Mouse (Mus musculus): ENCODE measurements at regions not wholly inside any gene's neighbourhood (a gene's known extent, or its start where the extent isn't known, plus 50 kb on each side); places are given as distances from the start of the nearest gene placed in this dataset.

- no peak overlapping the region for H3K27ac ChIP-seq
- H3K36me3 ChIP-seq = no peaks in the 10 kb centered on the region
- 89% methylated on average over 2 of the region's 2 CpGs for WGBS
- no peak overlapping the region for H3K4me3 ChIP-seq
- H3K4me2 ChIP-seq (replicated peaks) = no peak overlapping the region
- no peaks in the 10 kb centered on the region for H3K9me3 ChIP-seq
- H3K4me1 ChIP-seq = no peaks in the 10 kb centered on the region
- H3K27me3 ChIP-seq (replicated peaks) = no peaks in the 10 kb centered on the region
- H3K9ac ChIP-seq = no peak overlapping the region
- no peak for ATAC-seq (ENCODE audit: low FRiP score, low read depth)
Measured at GRCm38 (mm10) chr10:10628236-10628717, 52.9 kb upstream of the Gm10944 start.

GRCm38 (mm10) chr10:10614976-10615762 is 57.1 kb upstream of the Rab32 start:
- Histone ChIP-seq H3K9ac (no peak overlapping the region), H3K4me3 (no peak overlapping the region), H3K36me3 (no peaks in the 10 kb centered on the region), H3K27me3 (replicated peaks) (no peaks in the 10 kb centered on the region), H3K27ac (no peak overlapping the region), H3K9me3 (no peaks in the 10 kb centered on the region), H3K4me2 (replicated peaks) (no peak overlapping the region), H3K4me1 (no peaks in the 10 kb centered on the region)
- ATAC-seq (ENCODE audit: low FRiP score, low read depth) = no peak
- WGBS = 74% methylated on average over 12 of the region's 12 CpGs

- H3K4me3 ChIP-seq = no peak overlapping the region
- H3K9me3 ChIP-seq = no peaks in the 10 kb centered on the region
- no peaks in the 10 kb centered on the region for H3K4me1 ChIP-seq
- no peaks in the 10 kb centered on the region for H3K36me3 ChIP-seq
- no peak overlapping the region for H3K27ac ChIP-seq
- H3K4me2 ChIP-seq (replicated peaks) = no peak overlapping the region
- no peak overlapping the region for H3K9ac ChIP-seq
- ATAC-seq (ENCODE audit: low FRiP score, low read depth) = no peak
- no peaks in the 10 kb centered on the region for H3K27me3 ChIP-seq (replicated peaks)
- WGBS = 87% methylated on average over 3 of the region's 3 CpGs
Measured at GRCm38 (mm10) chr10:10610561-10611345, 52.7 kb upstream of the Rab32 start.

GRCm38 (mm10) chr10:10608626-10609168 is 50.6 kb upstream of the Rab32 start:
- H3K9me3 ChIP-seq = no peaks in the 10 kb centered on the region
- H3K9ac ChIP-seq = no peak overlapping the region
- no peak overlapping the region for H3K4me3 ChIP-seq
- H3K27ac ChIP-seq = no peak overlapping the region
- peak; percentile 72 for ATAC-seq (ENCODE audit: low FRiP score, low read depth)
- no peaks in the 10 kb centered on the region for H3K4me1 ChIP-seq
- no peak overlapping the region for H3K4me2 ChIP-seq (replicated peaks)
- H3K27me3 ChIP-seq (replicated peaks) = no peaks in the 10 kb centered on the region
- 81% methylated on average over 1 of the region's 1 CpGs for WGBS
- no peaks in the 10 kb centered on the region for H3K36me3 ChIP-seq
